Mouse (Mus musculus) liver, embryonic 16.5 days (tissue): ENCODE data around the gene Ttyh2. TPM values are rescaled to one million over a fixed set of nuclear protein-coding genes. Genes with fewer than 3 reads are reported as not detected.
"Not testable (repeated sequence)": the region's sequence is repeated elsewhere in the genome, so short reads cannot be mapped to it uniquely, and the experiment has no call there.

Source experiments
- ATAC-seq: fragments of 200-750 bp; cut with Nextera tagmentation; 2 replicates; pipeline ENCODE4 v1.8.0; 2017; ENCODE audit warnings: low read depth, mild to moderate bottlenecking, moderate number of reproducible peaks, moderate library complexity
- H3K27ac ChIP-seq: fragments of 300-500 bp; sonication (generic); 2 replicates; pipeline ENCODE4 v1.5.1; 2014; ENCODE audit warnings: mild to moderate bottlenecking, low read length
- H3K27me3 ChIP-seq: fragments of 300-500 bp; sonication (generic); 2 replicates; pipeline ENCODE4 v1.6.1; 2014; ENCODE audit warnings: low read depth, low read length, mixed read lengths; ENCODE audit not compliant: control insufficient read depth, insufficient read depth
- H3K36me3 ChIP-seq: fragments of 300-500 bp; sonication (generic); 2 replicates; pipeline ENCODE4 v1.6.1; 2014; ENCODE audit warnings: mild to moderate bottlenecking; ENCODE audit not compliant: control insufficient read depth, insufficient read depth
- H3K4me1 ChIP-seq: fragments of 300-500 bp; sonication (generic); 2 replicates; pipeline ENCODE4 v1.6.1; 2014; ENCODE audit warnings: low read depth, low read length, mixed read lengths; ENCODE audit not compliant: control insufficient read depth
- H3K4me2 ChIP-seq: fragments of 300-500 bp; sonication (generic); 2 replicates; pipeline ENCODE4 v1.6.1; 2014; ENCODE audit warnings: low read depth, low read length, mixed read lengths
- H3K4me3 ChIP-seq: fragments of 300-500 bp; sonication (generic); 2 replicates; pipeline ENCODE4 v1.5.1; 2014; ENCODE audit warnings: low read depth, mild to moderate bottlenecking, low read length
- H3K9ac ChIP-seq: fragments of 300-500 bp; sonication (generic); 2 replicates; pipeline ENCODE4 v1.6.1; 2014; ENCODE audit warnings: low read depth, low read length
- H3K9me3 ChIP-seq: fragments of 300-500 bp; sonication (generic); replicated peaks from 2 replicates; pipeline ENCODE4 v1.6.1; 2016; ENCODE audit warnings: low read length; ENCODE audit not compliant: control insufficient read depth
- WGBS: fragments of 180-500 bp; shearing (Covaris S2); extraction: QIAGEN DNeasy Blood & Tissue Kit; methylation state at CpG from one replicate; pipeline ENCODE4 v1.1.7; 2014; ENCODE audit not compliant: insufficient replicate concordance; 5-methylcytosine and 5-hydroxymethylcytosine counted together
- polyA plus RNA-seq: library from polyadenylated mRNA; unstranded; fragments of >200 nt; fragmentation: Nextera tagmentation; extraction: Ambion mirVana; gene quantifications from 2 replicates; pipeline ENCODE4 v1.2.1, GENCODE M21; 2015

The Ttyh2 gene
- polyA plus RNA-seq, 1 experiment from 2014 or later, result 15.3 TPM

DNA sequence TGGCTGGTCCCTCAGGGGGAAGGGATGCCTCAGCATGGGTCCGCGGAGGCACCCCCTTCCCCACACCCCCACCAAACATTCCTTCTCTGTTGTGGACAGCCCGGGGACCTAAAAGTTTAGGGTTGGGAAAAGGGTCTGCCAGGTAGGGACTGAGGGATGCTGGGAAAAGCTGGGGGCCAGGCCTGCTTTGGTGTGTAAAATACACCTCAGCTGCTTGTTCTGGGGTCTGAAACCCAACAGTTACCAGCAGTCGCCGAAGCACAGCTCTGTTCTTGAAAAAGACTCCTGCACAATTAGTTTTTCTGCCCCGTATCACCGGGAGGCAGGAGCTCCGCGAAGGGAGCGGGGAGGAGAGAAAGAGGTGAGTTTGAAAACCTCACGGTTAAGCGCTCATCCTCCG lies 8.4 kb upstream of the Ttyh2 start:
- no peak overlapping the region for H3K27ac ChIP-seq
- H3K4me2 ChIP-seq, result no peak overlapping the region
- no peak overlapping the region for H3K4me3 ChIP-seq
- H3K9ac ChIP-seq, result no peak overlapping the region
- H3K4me1 ChIP-seq, result peaks cover 20% of the 10 kb centered on the region
- no peaks in the 10 kb centered on the region for H3K9me3 ChIP-seq
- H3K27me3 ChIP-seq, result peaks cover 3% of the 10 kb centered on the region; the same call in 1 of the 2 replicates
- peaks cover 11% of the 10 kb centered on the region for H3K36me3 ChIP-seq
- 16% methylated on average over 13 of the region's 13 CpGs for WGBS
- ATAC-seq, result no peak

DNA sequence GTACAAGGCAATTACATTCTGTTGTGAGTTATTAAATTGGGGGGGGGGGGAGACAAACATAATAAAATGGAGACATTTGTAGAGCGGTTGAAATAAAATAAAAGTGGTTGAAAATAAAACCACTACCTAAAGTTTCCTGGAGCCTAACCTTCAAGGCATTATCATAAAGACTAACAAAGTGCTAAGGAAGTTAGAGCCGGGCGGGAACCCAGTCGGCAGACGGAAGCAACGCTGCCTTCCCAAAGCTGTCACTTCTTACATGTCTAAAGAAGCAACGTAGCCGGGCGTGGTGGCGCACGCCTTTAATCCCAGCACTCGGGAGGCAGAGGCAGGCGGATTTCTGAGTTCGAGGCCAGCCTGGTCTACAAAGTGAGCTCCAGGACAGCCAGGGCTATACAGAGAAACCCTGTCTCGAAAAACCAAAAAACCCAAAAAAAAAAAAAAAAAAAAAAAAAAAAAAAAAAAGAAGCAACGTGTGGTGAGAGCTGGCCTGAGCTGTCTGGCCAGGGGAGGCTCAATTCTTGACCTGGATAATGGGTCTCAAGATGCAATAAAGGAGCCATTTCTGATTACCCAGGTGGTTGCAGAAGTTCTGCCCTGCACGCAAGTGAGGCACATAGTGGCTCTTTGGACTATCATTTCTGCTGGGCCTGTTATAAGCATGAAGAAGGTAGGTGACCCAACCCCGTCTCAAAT lies 7.8 kb upstream of the Ttyh2 start:
- Histone ChIP-seq H3K4me3 (no peak overlapping the region), H3K9ac (no peak overlapping the region), H3K27ac (no peak overlapping the region), H3K4me2 (0 out of 2 replicates have a peak overlapping the region, but pooled peaks have one; percentile 7), H3K27me3 (peaks cover 3% of the 10 kb centered on the region; the same call in 1 of the 2 replicates), H3K36me3 (peaks cover 17% of the 10 kb centered on the region), H3K4me1 (peaks cover 20% of the 10 kb centered on the region), H3K9me3 (no peaks in the 10 kb centered on the region)
- ATAC-seq, result no peak
- 27% methylated on average over 15 of the region's 18 CpGs for WGBS

DNA sequence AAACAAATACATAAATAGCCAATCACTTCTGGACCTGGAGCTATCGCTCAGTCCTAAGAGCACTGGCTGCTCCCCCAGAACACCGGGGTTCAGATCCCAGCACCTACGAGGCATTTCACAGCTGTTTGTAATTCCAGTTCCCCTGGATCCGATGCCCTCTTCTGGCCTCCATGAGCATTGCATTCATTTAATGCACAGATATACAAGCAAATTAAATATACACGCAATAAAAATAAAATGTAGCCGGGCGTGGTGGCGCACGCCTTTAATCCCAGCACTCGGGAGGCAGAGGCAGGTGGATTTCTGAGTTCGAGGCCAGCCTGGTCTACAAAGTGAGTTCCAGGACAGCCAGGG lies 7.3 kb upstream of the Ttyh2 start:
- not testable (repeated sequence) for H3K4me3 ChIP-seq, H3K9me3 ChIP-seq, H3K27me3 ChIP-seq, H3K9ac ChIP-seq, ATAC-seq, H3K27ac ChIP-seq
- peaks cover 22% of the 10 kb centered on the region for H3K36me3 ChIP-seq
- 0 out of 2 replicates have a peak overlapping the region, but pooled peaks have one; percentile 7 for H3K4me2 ChIP-seq
- WGBS, result 17% methylated on average over 11 of the region's 11 CpGs
- peaks cover 20% of the 10 kb centered on the region for H3K4me1 ChIP-seq

DNA sequence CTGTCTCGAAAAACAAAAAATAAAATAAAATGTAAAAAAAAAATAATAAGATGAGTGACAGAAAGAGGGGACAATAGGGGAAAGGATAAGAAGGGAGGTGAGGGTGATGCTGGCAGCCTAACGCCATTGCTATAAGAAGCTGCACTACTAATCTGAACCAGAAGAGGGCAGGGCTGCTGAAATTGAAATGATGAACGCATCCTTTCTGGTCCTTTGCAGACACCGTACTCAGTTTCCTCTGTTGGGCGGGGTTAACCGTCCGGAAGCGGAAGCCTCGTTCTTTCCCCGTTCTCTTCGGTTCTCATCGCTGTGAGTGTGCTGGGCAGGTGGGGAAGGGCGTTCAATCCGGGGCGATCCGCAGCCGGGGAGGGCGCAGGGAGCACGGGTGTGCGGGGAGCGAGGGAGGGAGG lies 6.9 kb upstream of the Ttyh2 start, which contains the start of gene Rpl38:
Rpl38 (plus strand) TSS at position 224 of the 410 bp plus-strand sequence.
- WGBS, result 0% methylated on average over 19 of the region's 21 CpGs

DNA sequence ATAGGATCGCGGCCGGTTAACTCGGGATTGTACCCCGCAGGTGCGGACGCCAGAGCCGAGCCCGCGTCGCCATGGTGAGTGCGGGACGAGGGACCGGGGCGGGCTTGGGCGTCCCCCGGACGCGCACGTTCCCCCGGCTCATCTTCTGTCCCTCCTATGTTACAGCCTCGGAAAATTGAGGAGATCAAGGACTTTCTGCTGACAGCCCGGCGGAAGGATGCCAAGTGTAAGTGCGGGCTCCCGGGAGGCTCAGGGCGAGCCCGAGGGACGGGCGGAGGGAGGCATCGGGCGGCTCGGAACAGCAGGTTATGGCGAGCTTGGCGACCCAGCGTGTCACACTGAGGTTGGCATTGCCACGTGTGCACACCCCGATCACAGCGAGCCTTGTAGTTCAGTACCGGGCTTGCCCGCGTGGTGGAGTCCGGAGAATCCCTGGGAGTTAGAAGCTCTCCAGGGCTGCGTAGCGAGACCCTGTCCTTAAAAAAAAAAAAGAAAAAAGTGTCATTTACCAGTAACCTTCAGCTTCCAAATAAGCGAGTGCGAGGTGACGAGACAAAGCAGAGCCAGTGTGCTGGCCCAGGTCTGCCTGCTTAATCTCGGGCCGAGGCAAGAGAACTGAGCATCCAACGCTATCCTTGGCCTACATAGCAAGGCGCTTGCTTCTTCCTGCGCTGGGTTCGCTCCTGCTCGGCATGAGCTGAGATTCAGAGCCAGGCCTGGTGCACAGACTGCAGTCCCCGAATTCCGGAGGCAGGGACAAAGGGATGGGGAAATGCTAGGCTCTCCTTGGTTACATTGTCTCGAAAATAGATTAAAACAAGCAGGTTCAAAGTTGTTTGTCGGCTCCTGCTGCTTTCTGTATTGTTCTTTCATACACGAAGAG lies 6.2 kb upstream of the Ttyh2 start:
- H3K27me3 ChIP-seq, result peaks cover 3% of the 10 kb centered on the region; the same call in 1 of the 2 replicates
- peak overlapping the region; percentile 76 for H3K4me3 ChIP-seq
- WGBS, result under 1% methylated on average over 60 of the region's 60 CpGs
- H3K36me3 ChIP-seq, result peaks cover 24% of the 10 kb centered on the region
- no peaks in the 10 kb centered on the region for H3K9me3 ChIP-seq
- H3K9ac ChIP-seq, result peak overlapping the region; percentile 74
- H3K4me1 ChIP-seq, result peaks cover 20% of the 10 kb centered on the region
- H3K4me2 ChIP-seq, result peak overlapping the region; percentile 74
- peak overlapping the region; percentile 32 for H3K27ac ChIP-seq
- ATAC-seq, result peak; percentile 63

More for the DNA sequence above, 6.9 kb upstream of the Ttyh2 start, which contains the start of gene Rpl38:
- peak; percentile 86 for ATAC-seq
- Histone ChIP-seq H3K9ac (peak within 1 kb of the TSS; percentile 74), H3K4me2 (peak within 1 kb of the TSS; percentile 74), H3K36me3 (peaks cover 24% of the 10 kb centered on the region), H3K27ac (peak within 1 kb of the TSS; percentile 32), H3K9me3 (no peaks in the 10 kb centered on the region), H3K4me3 (peak within 1 kb of the TSS; percentile 76), H3K27me3 (peaks cover 3% of the 10 kb centered on the region; the same call in 1 of the 2 replicates), H3K4me1 (peaks cover 20% of the 10 kb centered on the region)

DNA sequence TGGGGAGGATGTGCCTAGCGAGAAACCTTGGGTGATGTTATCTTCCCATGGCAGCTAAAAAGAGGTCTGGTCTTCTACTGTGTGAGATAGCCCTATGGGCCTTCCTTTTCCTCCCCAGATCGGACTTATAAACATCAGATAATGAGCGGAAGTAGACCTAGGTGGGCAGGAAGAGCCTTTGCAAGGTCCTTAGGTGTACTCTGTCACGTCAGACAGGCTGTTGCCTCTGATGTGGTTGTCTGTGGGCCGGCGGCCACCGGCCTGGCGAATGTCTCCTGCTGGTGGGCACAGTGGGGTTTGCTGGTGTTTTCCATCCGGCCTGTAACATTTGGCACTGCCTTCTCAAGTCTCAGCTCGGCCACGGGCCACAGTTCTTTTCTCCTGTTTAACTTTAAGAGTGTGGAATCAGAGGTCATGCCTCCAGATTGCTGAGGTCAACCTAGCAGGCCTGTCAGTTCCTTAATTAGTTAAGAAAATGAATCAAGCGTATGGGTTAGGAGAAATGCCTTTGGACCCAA lies 5.5 kb upstream of the Ttyh2 start:
- H3K27ac ChIP-seq, result peak overlapping the region; percentile 32
- H3K4me2 ChIP-seq, result peak overlapping the region; percentile 74
- no peak for ATAC-seq
- peaks cover 24% of the 10 kb centered on the region for H3K36me3 ChIP-seq
- 7% methylated on average over 12 of the region's 12 CpGs for WGBS
- peaks cover 3% of the 10 kb centered on the region; the same call in 1 of the 2 replicates for H3K27me3 ChIP-seq
- no peaks in the 10 kb centered on the region for H3K9me3 ChIP-seq
- H3K9ac ChIP-seq, result peak overlapping the region; percentile 74
- H3K4me3 ChIP-seq, result peak overlapping the region; percentile 76
- peaks cover 20% of the 10 kb centered on the region for H3K4me1 ChIP-seq

DNA sequence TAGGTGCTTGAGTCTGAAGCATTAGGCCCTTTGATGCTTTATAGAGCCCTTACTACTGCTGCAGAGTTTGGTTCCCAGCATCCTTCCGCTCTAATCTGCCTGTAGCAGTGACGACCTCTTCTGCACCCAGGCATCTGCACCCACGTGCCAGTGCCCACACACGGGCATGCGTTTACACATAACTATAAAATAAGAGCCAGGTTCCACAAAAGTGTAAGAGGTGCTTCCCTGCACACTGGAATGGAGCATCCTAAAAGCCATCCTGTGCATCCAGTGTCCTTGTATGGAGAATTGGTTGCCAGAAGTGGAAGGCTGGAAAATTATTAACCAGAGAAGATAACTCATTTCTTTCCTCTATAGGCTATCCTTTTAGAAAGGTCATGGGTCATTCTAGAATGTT lies 4.1 kb upstream of the Ttyh2 start:
- Histone ChIP-seq H3K9ac (no peak overlapping the region), H3K9me3 (no peaks in the 10 kb centered on the region), H3K4me1 (peaks cover 29% of the 10 kb centered on the region), H3K27me3 (peaks cover 11% of the 10 kb centered on the region), H3K4me3 (no peak overlapping the region), H3K27ac (no peak overlapping the region), H3K4me2 (no peak overlapping the region), H3K36me3 (peaks cover 24% of the 10 kb centered on the region)
- WGBS, result 80% methylated on average over 5 of the region's 5 CpGs
- no peak for ATAC-seq

DNA sequence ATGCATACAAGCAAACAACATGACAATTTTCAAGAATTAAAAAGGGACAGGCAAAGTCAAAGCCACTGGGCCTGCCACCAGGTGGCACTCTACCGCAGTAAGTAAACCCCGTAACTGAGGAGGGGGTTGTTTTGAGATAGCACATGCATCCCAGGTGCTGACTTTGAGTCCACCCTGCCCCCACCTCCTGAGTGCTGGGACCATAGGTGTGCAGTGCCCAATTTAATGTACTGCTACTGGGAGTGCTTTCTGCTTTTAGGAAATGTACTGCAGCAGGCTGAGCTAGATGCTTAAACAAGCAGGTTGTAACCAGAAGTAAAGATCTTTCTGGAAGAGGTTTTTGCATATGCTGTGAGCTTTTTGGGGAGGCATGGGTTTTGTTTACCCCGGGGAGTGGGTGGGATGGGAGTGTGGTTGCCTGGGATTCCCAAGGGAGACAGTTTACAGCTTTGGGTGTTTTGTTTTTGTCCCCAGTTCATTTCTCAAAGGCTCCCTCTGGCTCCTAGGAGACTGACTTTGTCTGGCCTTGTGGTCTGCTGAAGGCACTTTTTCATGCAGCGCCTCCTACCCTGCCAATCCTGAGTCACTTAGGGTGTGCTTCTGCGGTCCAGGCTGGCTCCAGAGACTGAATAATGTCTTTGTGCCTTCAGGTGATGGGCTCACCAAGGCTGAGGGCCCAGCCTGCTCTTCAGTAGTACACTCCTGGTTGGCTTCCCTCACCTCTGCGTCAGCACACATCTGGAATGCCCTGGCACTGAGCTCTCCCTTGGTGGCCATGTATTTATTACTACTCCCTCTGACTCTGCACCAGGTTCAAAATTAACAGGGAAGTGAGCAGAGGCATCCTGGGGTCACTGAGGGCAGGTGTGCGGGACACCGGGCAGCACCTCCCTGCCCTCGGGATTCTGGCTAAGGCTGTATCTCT lies 2.2 kb upstream of the Ttyh2 start:
- no peak overlapping the region for H3K9ac ChIP-seq
- no peak for ATAC-seq
- H3K36me3 ChIP-seq, result peaks cover 24% of the 10 kb centered on the region
- H3K4me1 ChIP-seq, result peaks cover 29% of the 10 kb centered on the region
- H3K27me3 ChIP-seq, result peaks cover 16% of the 10 kb centered on the region
- no peak overlapping the region for H3K4me3 ChIP-seq
- WGBS, result 56% methylated on average over 9 of the region's 9 CpGs
- no peak overlapping the region for H3K27ac ChIP-seq
- H3K4me2 ChIP-seq, result no peak overlapping the region
- H3K9me3 ChIP-seq, result no peaks in the 10 kb centered on the region
